Mouse (Mus musculus): Measurements from ENCODE around the gene Cyb5r3. TPM values are rescaled to one million over a fixed set of nuclear protein-coding genes. Genes with fewer than 3 reads are reported as not detected.
A peak's percentile ranks its signal among the peaks of the same experiment; 100 is the strongest.

Cyb5r3 gene
- total and polyA plus RNA-seq, 2 experiments from 2014 or later: 99.2 to 136 TPM

DNA sequence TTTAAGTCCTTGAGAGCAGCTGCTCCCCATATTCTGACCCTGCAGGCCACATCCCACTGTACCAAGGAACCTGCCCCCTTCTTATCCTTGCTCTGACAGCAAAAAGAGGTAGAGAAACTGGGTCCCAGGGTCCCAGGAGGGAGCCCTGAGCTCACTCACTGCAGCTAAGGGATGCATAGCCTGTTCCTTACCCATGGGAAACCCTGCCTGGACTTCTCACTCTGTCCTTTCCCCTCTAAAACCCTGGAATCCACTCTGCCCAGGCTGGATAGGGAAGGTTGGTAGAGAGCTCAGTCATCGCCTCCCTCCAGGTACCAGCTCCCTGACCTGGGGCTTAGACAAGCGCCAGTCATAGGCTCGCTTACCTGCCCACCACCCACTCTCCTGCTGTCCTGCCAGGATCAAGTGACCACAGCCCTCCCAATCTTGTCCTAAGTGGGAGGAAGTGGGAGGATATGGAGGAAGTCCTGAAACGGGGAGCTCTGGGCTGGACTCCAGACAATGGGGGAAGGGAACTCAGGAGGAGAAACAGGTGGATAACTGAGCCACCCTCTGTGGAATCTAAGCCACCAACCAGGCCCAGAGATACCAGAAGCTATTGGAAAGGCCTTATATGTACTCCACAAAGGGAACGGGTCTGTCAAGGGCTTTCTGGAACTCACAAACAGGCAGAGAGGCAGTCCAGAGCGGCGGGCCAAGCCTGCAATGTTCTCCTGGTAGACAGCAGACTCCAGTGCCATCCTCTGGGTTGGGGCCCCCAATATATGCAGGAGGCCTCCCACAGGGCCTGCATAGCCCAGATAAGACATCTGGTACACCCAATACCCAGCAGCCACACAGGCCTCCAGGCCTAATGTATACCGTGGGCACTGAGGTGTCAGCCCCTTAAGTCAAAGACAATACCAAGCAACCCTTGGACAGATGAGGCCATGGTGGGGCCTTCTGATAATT, 2.3 kb downstream of the Cyb5r3 start:
- 0 out of 2 replicates have a peak, but pooled peaks cover 11% of the 10 kb centered on the region for H3K4me1 ChIP-seq (ENCODE audit: insufficient read depth, low read length)
- no peak overlapping the region for H3K4me2 ChIP-seq (ENCODE audit: low read depth, low read length)
- no peaks in the 10 kb centered on the region for H3K9me3 ChIP-seq (ENCODE audit: low read length)
- no peak overlapping the region for H3K27ac ChIP-seq
- no peak overlapping the region for H3K4me3 ChIP-seq (ENCODE audit: low read length)
- no peak for TF ChIP-seq CTCF (IDR thresholded peaks at IDR 0.05; ENCODE audit: low read depth)
- no peak overlapping the region for H3K9ac ChIP-seq (replicated peaks; ENCODE audit: low read length)
- H3K36me3 ChIP-seq (ENCODE audit: insufficient read depth, low read length): no peaks in the 10 kb centered on the region
- no peaks in the 10 kb centered on the region for H3K27me3 ChIP-seq (ENCODE audit: insufficient read depth, low read length)
- WGBS: 88% methylated on average over 8 of the region's 8 CpGs
- DNase-seq (ENCODE audit: low spot score) (no peak), ATAC-seq (no peak)

DNA sequence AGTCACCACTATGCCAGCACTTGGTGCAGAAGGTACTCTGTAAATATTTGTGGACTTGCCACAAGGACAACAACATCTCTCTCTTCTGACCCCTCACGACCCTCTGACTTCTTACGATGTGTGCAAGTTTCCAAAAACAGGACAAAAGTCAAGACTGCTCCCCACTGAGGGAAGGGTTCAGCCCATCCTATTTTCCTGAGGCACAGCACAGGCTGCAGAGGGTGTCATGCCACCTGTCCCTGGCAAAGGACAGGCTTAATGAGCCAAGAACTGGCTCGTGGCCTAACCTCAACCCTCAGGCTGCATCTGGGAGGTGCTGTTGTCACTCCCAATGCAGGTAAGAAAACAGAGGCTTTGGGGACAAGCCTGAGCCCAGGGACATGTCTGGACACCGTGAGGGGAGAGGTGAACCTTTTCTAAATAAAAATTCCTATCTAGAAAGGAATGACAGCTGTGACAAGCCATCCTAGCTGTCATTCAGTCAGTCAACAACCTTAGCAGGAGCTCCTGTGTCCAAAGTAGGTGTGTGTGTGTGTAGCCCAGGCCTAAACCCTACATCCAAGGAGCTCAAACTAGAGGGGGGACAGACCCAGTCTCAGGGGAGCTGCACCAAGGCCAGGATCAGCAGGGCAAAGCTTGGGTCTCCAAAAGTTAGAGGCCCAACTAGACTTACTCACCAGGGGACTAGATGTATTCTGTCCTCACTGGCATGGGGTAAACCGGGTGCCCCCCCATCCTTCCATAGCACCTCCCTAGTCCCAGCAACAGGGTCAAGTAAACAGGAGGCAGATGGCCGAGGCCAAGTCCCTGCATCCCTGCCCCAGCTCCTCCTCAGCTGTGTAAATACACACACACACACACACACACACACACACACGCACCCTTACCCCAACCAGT, 3.3 kb downstream of the Cyb5r3 start:
- H3K4me3 ChIP-seq (ENCODE audit: low read length): no peak overlapping the region
- no peaks in the 10 kb centered on the region for H3K27me3 ChIP-seq (ENCODE audit: insufficient read depth, low read length)
- WGBS: 77% methylated on average over 6 of the region's 7 CpGs
- H3K9me3 ChIP-seq (ENCODE audit: low read length): no peaks in the 10 kb centered on the region
- no peak overlapping the region for H3K9ac ChIP-seq (replicated peaks; ENCODE audit: low read length)
- 0 out of 2 replicates have a peak, but pooled peaks cover 11% of the 10 kb centered on the region for H3K4me1 ChIP-seq (ENCODE audit: insufficient read depth, low read length)
- H3K36me3 ChIP-seq (ENCODE audit: insufficient read depth, low read length): no peaks in the 10 kb centered on the region
- no peak overlapping the region for H3K27ac ChIP-seq
- no peak for TF ChIP-seq CTCF (IDR thresholded peaks at IDR 0.05; ENCODE audit: low read depth)
- no peak overlapping the region for H3K4me2 ChIP-seq (ENCODE audit: low read depth, low read length)
- ATAC-seq (no peak), DNase-seq (ENCODE audit: low spot score) (no peak)

GRCm38 (mm10) chr15:83168311-83168710, 4.1 kb downstream of the Cyb5r3 start:
- no peak for TF ChIP-seq CTCF (IDR thresholded peaks at IDR 0.05; ENCODE audit: low read depth)
- H3K27me3 ChIP-seq (ENCODE audit: insufficient read depth, low read length): no peaks in the 10 kb centered on the region
- WGBS: 87% methylated on average over 3 of the region's 3 CpGs
- no peak overlapping the region for H3K9ac ChIP-seq (replicated peaks; ENCODE audit: low read length)
- no peak overlapping the region for H3K27ac ChIP-seq
- H3K9me3 ChIP-seq (ENCODE audit: low read length): no peaks in the 10 kb centered on the region
- H3K4me1 ChIP-seq (ENCODE audit: insufficient read depth, low read length): 0 out of 2 replicates have a peak, but pooled peaks cover 11% of the 10 kb centered on the region
- no peaks in the 10 kb centered on the region for H3K36me3 ChIP-seq (ENCODE audit: insufficient read depth, low read length)
- DNase-seq (ENCODE audit: low spot score): no peak
- no peak overlapping the region for H3K4me2 ChIP-seq (ENCODE audit: low read depth, low read length)
- no peak for ATAC-seq
- H3K4me3 ChIP-seq (ENCODE audit: low read length): no peak overlapping the region

DNA sequence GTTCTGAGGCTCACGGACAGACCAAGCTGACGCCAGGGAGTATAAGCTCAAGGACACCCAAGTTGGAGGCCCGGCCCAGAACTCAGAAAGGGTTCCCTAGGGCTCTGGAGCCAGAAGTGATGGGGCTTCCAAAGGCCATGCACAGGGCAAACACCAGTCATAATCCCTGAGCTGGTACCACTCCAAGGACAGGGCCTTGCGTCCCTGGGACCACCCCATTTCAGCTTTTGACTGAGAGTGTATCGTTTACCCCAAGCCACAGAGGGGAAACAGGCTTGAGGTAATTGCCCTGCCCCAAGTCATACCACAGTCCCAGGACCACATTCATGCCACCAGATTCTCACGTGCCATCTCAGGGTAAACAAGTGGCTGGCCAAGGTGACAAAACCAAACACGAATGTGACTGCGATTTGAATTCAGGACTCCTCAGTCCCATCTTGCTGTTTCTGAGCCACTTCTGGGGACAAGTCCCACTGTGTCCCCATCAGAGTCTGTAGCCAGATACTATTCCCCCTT, 4.8 kb downstream of the Cyb5r3 start:
- Histone ChIP-seq H3K9me3 (ENCODE audit: low read length) (no peaks in the 10 kb centered on the region), H3K27ac (no peak overlapping the region), H3K36me3 (ENCODE audit: insufficient read depth, low read length) (no peaks in the 10 kb centered on the region), H3K4me2 (ENCODE audit: low read depth, low read length) (no peak overlapping the region), H3K4me3 (ENCODE audit: low read length) (no peak overlapping the region), H3K27me3 (ENCODE audit: insufficient read depth, low read length) (no peaks in the 10 kb centered on the region), H3K4me1 (ENCODE audit: insufficient read depth, low read length) (0 out of 2 replicates have a peak, but pooled peaks cover 11% of the 10 kb centered on the region), H3K9ac (replicated peaks; ENCODE audit: low read length) (no peak overlapping the region)
- 93% methylated on average over 8 of the region's 8 CpGs for WGBS
- DNase-seq (ENCODE audit: low spot score) (no peak), ATAC-seq (no peak)
- no peak for TF ChIP-seq CTCF (IDR thresholded peaks at IDR 0.05; ENCODE audit: low read depth)

- no peak overlapping the region for H3K9ac ChIP-seq (replicated peaks; ENCODE audit: low read length)
- TF ChIP-seq CTCF (IDR thresholded peaks at IDR 0.05; ENCODE audit: low read depth): no peak
- no peak overlapping the region for H3K4me2 ChIP-seq (ENCODE audit: low read depth, low read length)
- H3K9me3 ChIP-seq (ENCODE audit: low read length): no peaks in the 10 kb centered on the region
- no peak overlapping the region for H3K4me3 ChIP-seq (ENCODE audit: low read length)
- no peak overlapping the region for H3K27ac ChIP-seq
- no peak for DNase-seq (ENCODE audit: low spot score)
- no peaks in the 10 kb centered on the region for H3K27me3 ChIP-seq (ENCODE audit: insufficient read depth, low read length)
- 0 out of 2 replicates have a peak, but pooled peaks cover 11% of the 10 kb centered on the region for H3K4me1 ChIP-seq (ENCODE audit: insufficient read depth, low read length)
- 77% methylated on average over 5 of the region's 5 CpGs for WGBS
- no peaks in the 10 kb centered on the region for H3K36me3 ChIP-seq (ENCODE audit: insufficient read depth, low read length)
- ATAC-seq: no peak
Observed at GRCm38 (mm10) chr15:83167126-83167525, 5.3 kb downstream of the Cyb5r3 start.

GRCm38 (mm10) chr15:83166642-83167041, 5.8 kb downstream of the Cyb5r3 start:
- H3K9me3 ChIP-seq (ENCODE audit: low read length): no peaks in the 10 kb centered on the region
- peak; percentile 39 for DNase-seq (ENCODE audit: low spot score)
- H3K4me1 ChIP-seq (ENCODE audit: insufficient read depth, low read length): 0 out of 2 replicates have a peak, but pooled peaks cover 11% of the 10 kb centered on the region
- ATAC-seq: peak; percentile 63; the same call in 1 of the 2 replicates
- no peak overlapping the region for H3K4me2 ChIP-seq (ENCODE audit: low read depth, low read length)
- no peak overlapping the region for H3K9ac ChIP-seq (replicated peaks; ENCODE audit: low read length)
- H3K27ac ChIP-seq: 0 out of 2 replicates have a peak overlapping the region, but pooled peaks have one; percentile 26
- H3K27me3 ChIP-seq (ENCODE audit: insufficient read depth, low read length): no peaks in the 10 kb centered on the region
- no peak for TF ChIP-seq CTCF (IDR thresholded peaks at IDR 0.05; ENCODE audit: low read depth)
- H3K4me3 ChIP-seq (ENCODE audit: low read length): no peak overlapping the region
- WGBS: 73% methylated on average over 3 of the region's 3 CpGs
- H3K36me3 ChIP-seq (ENCODE audit: insufficient read depth, low read length): no peaks in the 10 kb centered on the region

Measured in hindbrain, postnatal 0 days (tissue).